Mouse (Mus musculus) testis, adult 2 months (tissue): ENCODE data around the gene Dlgap1. TPM values are rescaled to one million over a fixed set of nuclear protein-coding genes. Genes with fewer than 3 reads are reported as not detected.

Experiments used
- H3K27ac ChIP-seq: fragments of 200-500 bp; 2 replicates; pipeline ENCODE4 v1.5.1; 2012; ENCODE audit warnings: low read depth, low read length; ENCODE audit not compliant: control insufficient read depth, insufficient read depth
- H3K27me3 ChIP-seq: fragments of 200-500 bp; 2 replicates; pipeline ENCODE4 v1.6.1; 2012; ENCODE audit warnings: mild to moderate bottlenecking, low read length, moderate library complexity; ENCODE audit not compliant: control insufficient read depth, insufficient read depth
- H3K36me3 ChIP-seq: fragments of 200-500 bp; 2 replicates; pipeline ENCODE4 v1.6.1; 2012; ENCODE audit warnings: mild to moderate bottlenecking, low read length; ENCODE audit not compliant: control insufficient read depth, insufficient read depth
- H3K4me1 ChIP-seq: fragments of 200-500 bp; 2 replicates; pipeline ENCODE4 v1.6.1; 2012; ENCODE audit warnings: low read length; ENCODE audit not compliant: control insufficient read depth, insufficient read depth
- H3K4me3 ChIP-seq: fragments of 200-500 bp; 2 replicates; pipeline ENCODE4 v1.5.1; 2012; ENCODE audit warnings: low read depth, mild to moderate bottlenecking, low read length, moderate library complexity, mixed read lengths; ENCODE audit not compliant: control insufficient read depth
- CTCF ChIP-seq: fragments of 200-500 bp; IDR thresholded peaks from 2 replicates; pipeline ENCODE4 v1.5.1; 2012; ENCODE audit warnings: low read depth, mild to moderate bottlenecking, inconsistent platforms, low read length, moderate library complexity; ENCODE audit not compliant: control insufficient read depth, insufficient read depth, insufficient replicate concordance
- POLR2A ChIP-seq: fragments of 200-500 bp; IDR thresholded peaks from 2 replicates; pipeline ENCODE4 v1.6.1; 2012; ENCODE audit warnings: low read depth, mild to moderate bottlenecking, inconsistent platforms, low read length, moderate library complexity; ENCODE audit not compliant: control insufficient read depth
- polyA plus RNA-seq: library from polyadenylated mRNA; depleted of rRNA; stranded (reverse); fragments of >200 nt; gene quantifications from 2 replicates; pipeline ENCODE4 v1.2.3, GENCODE M21; 2012

Dlgap1 gene
- polyA plus RNA-seq, 1 experiment: 3.5 TPM

DNA sequence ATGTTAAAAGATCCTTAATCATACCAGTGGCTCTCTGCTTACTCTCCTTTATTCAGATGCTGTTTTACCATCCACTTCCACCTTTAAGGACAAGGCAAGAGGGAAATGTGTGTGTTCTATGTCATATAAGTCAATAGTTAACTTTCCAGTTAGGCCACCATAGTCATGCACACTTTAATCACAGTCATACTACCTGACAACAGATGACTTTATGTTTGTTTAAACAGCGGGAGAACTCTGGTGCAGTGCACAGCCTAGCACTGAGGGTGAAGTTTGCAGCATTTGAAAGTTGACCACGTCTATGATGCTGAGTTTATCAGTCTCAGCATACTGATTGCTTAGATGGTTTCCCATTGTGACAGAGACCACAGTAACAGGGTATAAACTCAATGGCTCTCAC, 433.0 kb downstream of the Dlgap1 start:
- no peak overlapping the region for H3K4me3 ChIP-seq
- H3K27me3 ChIP-seq: no peaks in the 10 kb centered on the region
- H3K36me3 ChIP-seq: no peaks in the 10 kb centered on the region
- TF ChIP-seq POLR2A (no peak), CTCF (no peak)
- H3K4me1 ChIP-seq: no peaks in the 10 kb centered on the region
- no peak overlapping the region for H3K27ac ChIP-seq

GRCm38 (mm10) chr17:70403750-70404149, 434.9 kb downstream of the Dlgap1 start:
- Histone ChIP-seq H3K4me3 (no peak overlapping the region), H3K27ac (no peak overlapping the region), H3K36me3 (no peaks in the 10 kb centered on the region), H3K4me1 (no peaks in the 10 kb centered on the region), H3K27me3 (no peaks in the 10 kb centered on the region)
- TF ChIP-seq CTCF: no peak
- TF ChIP-seq POLR2A: no peak

DNA sequence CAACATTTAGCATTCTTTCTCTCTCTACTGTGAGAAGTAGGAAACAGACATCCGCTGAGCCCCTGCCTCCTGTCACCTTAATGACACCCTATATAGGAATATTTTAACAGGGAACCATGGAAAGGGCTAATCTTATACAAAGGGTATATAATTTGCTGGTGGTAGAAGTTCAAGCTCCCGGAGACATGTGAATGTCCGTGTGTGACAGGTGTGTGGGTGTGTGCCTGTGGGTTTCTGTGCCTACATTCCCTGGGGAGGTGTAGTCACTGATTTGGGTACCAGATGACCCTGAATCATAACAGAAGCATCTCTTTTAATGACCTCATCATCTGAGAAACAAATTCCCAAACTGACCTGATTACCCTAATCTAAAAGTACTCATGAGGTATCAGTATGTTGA, 445.3 kb downstream of the Dlgap1 start:
- no peak overlapping the region for H3K27ac ChIP-seq
- no peak overlapping the region for H3K4me3 ChIP-seq
- no peaks in the 10 kb centered on the region for H3K27me3 ChIP-seq
- TF ChIP-seq CTCF: no peak
- no peak for TF ChIP-seq POLR2A
- peaks cover 2% of the 10 kb centered on the region; the same call in 1 of the 2 replicates for H3K4me1 ChIP-seq
- H3K36me3 ChIP-seq: no peaks in the 10 kb centered on the region

DNA sequence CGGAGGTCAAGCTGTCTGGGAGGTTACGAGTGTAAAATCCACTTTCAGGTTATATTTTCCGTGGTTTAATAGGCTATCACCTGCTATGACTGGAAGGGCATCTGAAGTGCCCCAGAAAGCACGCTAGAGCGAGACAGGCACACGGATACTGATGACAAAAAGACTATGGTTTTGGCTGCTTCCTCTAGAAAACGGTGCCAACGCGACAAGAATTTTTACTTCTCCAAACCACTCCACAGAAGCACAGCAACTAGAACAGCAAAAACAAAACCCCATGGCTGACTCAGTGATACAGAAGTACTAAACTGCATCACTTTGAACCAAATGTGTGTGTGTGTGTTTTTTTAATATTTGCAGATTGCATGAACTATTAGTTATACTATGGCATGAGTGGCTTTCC, 459.0 kb downstream of the Dlgap1 start:
- H3K27ac ChIP-seq: no peak overlapping the region
- no peaks in the 10 kb centered on the region for H3K36me3 ChIP-seq
- H3K4me3 ChIP-seq: no peak overlapping the region
- no peaks in the 10 kb centered on the region for H3K27me3 ChIP-seq
- no peaks in the 10 kb centered on the region for H3K4me1 ChIP-seq
- TF ChIP-seq CTCF (no peak), POLR2A (no peak)

- TF ChIP-seq POLR2A (no peak), CTCF (peak; percentile 80)
- Histone ChIP-seq H3K27ac (no peak overlapping the region), H3K4me3 (peak overlapping the region; percentile 42; the same call in 1 of the 2 replicates), H3K36me3 (no peaks in the 10 kb centered on the region), H3K4me1 (no peaks in the 10 kb centered on the region), H3K27me3 (no peaks in the 10 kb centered on the region)
Observed at GRCm38 (mm10) chr17:70429746-70430451, 461.0 kb downstream of the Dlgap1 start.

DNA sequence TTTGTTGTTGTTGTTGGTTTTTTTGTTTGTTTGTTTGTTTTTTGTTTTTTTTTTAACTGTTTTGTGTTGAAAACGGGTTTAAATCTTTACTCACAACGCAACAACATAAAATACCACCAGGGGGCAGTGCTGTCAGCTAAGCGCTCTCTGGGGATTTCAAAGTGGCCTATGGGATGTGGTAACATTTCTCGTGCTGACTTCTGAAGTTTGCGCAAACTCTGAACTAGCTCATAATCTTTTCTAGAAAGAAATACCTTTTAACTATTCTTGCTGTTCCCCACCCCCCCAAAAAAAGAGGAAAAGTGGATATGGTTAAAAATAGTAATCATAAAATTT, 461.5 kb downstream of the Dlgap1 start:
- no peaks in the 10 kb centered on the region for H3K27me3 ChIP-seq
- no peak overlapping the region for H3K27ac ChIP-seq
- no peaks in the 10 kb centered on the region for H3K36me3 ChIP-seq
- no peak overlapping the region for H3K4me3 ChIP-seq
- TF ChIP-seq CTCF (no peak), POLR2A (no peak)
- H3K4me1 ChIP-seq: no peaks in the 10 kb centered on the region

GRCm38 (mm10) chr17:70432834-70433233, 464.0 kb downstream of the Dlgap1 start:
- Histone ChIP-seq H3K36me3 (no peaks in the 10 kb centered on the region), H3K27me3 (no peaks in the 10 kb centered on the region), H3K4me1 (no peaks in the 10 kb centered on the region), H3K27ac (no peak overlapping the region), H3K4me3 (no peak overlapping the region)
- no peak for TF ChIP-seq POLR2A

DNA sequence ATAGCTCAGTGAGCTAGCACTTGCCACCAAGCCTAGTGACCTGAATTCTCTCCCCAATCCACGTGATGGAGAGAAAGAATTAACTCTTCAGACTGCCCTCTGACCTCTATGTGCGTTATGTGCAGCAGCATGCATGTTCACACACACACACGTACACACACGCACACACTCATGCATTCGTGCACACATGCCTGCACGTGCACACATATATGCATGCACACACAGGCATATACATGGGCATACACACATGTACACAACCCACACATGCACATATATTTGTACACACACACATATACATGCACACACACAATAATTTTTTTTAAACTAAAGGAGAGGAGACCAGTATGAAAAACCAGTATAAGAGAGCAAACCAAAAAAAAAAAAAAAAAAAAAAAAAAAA, 465.7 kb downstream of the Dlgap1 start:
- Histone ChIP-seq H3K27ac (no peak overlapping the region), H3K4me1 (no peaks in the 10 kb centered on the region), H3K4me3 (no peak overlapping the region), H3K36me3 (no peaks in the 10 kb centered on the region), H3K27me3 (no peaks in the 10 kb centered on the region)
- TF ChIP-seq CTCF (no peak), POLR2A (no peak)
